Mouse (Mus musculus): ENCODE data around the gene Mon2.

- no peak for TF ChIP-seq CTCF (IDR thresholded peaks at IDR 0.05; ENCODE audit: low read depth, low read length)
- no peak for TF ChIP-seq POLR2A (IDR thresholded peaks at IDR 0.05; ENCODE audit: borderline replicate concordance, low read depth, low read length)
These were observed 62.9 kb downstream of the Mon2 start for GRCm38 (mm10) chr10:123013435-123013834.

Measured in bone marrow macrophage, adult 2 months (primary cell).